Mouse (Mus musculus): ENCODE data around the gene 1110065P20Rik. TPM values are rescaled to one million over a fixed set of nuclear protein-coding genes. Genes with fewer than 3 reads are reported as not detected.
A peak's percentile ranks its signal among the peaks of the same experiment; 100 is the strongest.

The 1110065P20Rik gene
- polyA plus RNA-seq, 1 experiment = 31.4 TPM

- H3K36me3 ChIP-seq (ENCODE audit: control insufficient read depth, insufficient read depth, low read length) = peaks cover 40% of the 10 kb centered on the region
- H3K27me3 ChIP-seq (ENCODE audit: control insufficient read depth, insufficient read depth, low read length) = no peaks in the 10 kb centered on the region
- peak overlapping the region; percentile 100 for H3K27ac ChIP-seq (ENCODE audit: insufficient read depth, low read depth, low read length)
- peak overlapping the region; percentile 97 for H3K4me3 ChIP-seq (ENCODE audit: low read depth, low read length)
- peaks cover 22% of the 10 kb centered on the region; the same call in 1 of the 2 replicates for H3K4me1 ChIP-seq (ENCODE audit: control insufficient read depth, insufficient read depth, insufficient read length, low read length)
- TF ChIP-seq POLR2A (IDR thresholded peaks at IDR 0.05; ENCODE audit: low read depth, low read length) (peak; percentile 42; the same call in 1 of the 2 replicates), CTCF (IDR thresholded peaks at IDR 0.05; ENCODE audit: extremely low read depth, insufficient read length, insufficient replicate concordance, low read depth, low read length) (no peak)
- WGBS = under 1% methylated on average over 53 of the region's 53 CpGs
These were observed 48.4 kb downstream of the 1110065P20Rik start for GRCm38 (mm10) chr4:124802309-124803260.

DNA sequence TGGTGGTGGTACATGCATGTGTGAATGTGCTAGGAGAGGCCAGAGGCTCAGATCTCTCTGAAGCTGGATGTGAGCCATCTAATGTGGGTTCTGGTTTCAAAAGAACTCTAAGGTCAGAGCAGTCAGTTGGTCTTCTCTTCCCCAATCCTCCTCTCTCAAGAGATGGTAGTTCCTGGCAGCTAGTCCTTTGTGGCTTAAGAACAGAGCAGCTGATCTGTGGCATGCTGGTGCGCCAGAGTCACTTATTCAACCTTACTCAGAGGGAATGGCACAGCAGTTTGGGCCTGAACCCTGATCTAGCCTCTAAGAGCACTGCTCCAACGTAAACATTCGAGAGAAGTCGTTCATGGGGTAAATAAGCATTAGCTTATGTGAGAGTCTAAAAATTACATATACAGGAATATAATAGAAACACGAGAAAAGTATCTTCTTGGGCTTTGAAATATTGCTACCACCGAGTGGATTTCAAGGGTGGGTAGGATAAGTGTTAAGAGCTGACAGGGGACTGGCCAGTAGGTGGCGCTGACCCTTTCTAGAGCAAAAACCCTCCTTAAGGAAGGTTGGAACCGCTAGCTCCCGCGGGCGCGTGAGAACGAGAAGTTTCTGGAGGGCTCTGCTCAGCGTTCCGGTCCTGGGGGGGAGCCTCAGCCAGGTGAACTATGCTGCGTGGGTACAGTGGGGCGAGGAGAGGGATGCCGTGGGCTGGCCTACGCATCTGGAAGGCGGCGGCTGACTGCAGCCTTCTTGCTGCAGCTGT is 49.3 kb downstream of the 1110065P20Rik start, which contains the start of gene Mtf1:
Gene Mtf1 (plus strand): TSS at position 553 of the 757 bp plus-strand sequence.
- no peaks in the 10 kb centered on the region for H3K27me3 ChIP-seq (ENCODE audit: control insufficient read depth, insufficient read depth, low read length)
- H3K36me3 ChIP-seq (ENCODE audit: control insufficient read depth, insufficient read depth, low read length) = peaks cover 43% of the 10 kb centered on the region
- peaks cover 15% of the 10 kb centered on the region; the same call in 1 of the 2 replicates for H3K4me1 ChIP-seq (ENCODE audit: control insufficient read depth, insufficient read depth, insufficient read length, low read length)
- no peak for TF ChIP-seq POLR2A (IDR thresholded peaks at IDR 0.05; ENCODE audit: low read depth, low read length)
- TF ChIP-seq CTCF (IDR thresholded peaks at IDR 0.05; ENCODE audit: extremely low read depth, insufficient read length, insufficient replicate concordance, low read depth, low read length) = peak; percentile 82
- WGBS = 3% methylated on average over 21 of the region's 21 CpGs
- peak within 1 kb of the TSS; percentile 97 for H3K4me3 ChIP-seq (ENCODE audit: low read depth, low read length)
- peak within 1 kb of the TSS; percentile 100 for H3K27ac ChIP-seq (ENCODE audit: insufficient read depth, low read depth, low read length)

Other genes starting within 250 kb of the 1110065P20Rik start
- gene 3100002H09Rik, start 240.4 kb downstream of the 1110065P20Rik start, polyA plus RNA-seq (2012; rRNA removed) = not detected in 2 replicates
- 0.04 and 0.09 TPM in 2 replicates for gene Pou3f1, start 194.4 kb downstream of the 1110065P20Rik start, polyA plus RNA-seq (2012; rRNA removed)
- gene Utp11, start 157.6 kb downstream of the 1110065P20Rik start, polyA plus RNA-seq (2012; rRNA removed) = 0.57 and 0.85 TPM in 2 replicates
- gene Fhl3, start 150.5 kb downstream of the 1110065P20Rik start, polyA plus RNA-seq (2012; rRNA removed) = 6.8 and 9.2 TPM in 2 replicates
- 3.3 and 7.2 TPM in 2 replicates for gene Sf3a3, start 136.4 kb downstream of the 1110065P20Rik start, polyA plus RNA-seq (2012; rRNA removed)
- 21.8 and 26.7 TPM in 2 replicates for gene Inpp5b, start 109.3 kb downstream of the 1110065P20Rik start, polyA plus RNA-seq (2012; rRNA removed)
- 2.8 and 12.4 TPM in 2 replicates for gene Mtf1, start 49.1 kb downstream of the 1110065P20Rik start, polyA plus RNA-seq (2012; rRNA removed)
- gene Yrdc, start 517 bp downstream of the 1110065P20Rik start, polyA plus RNA-seq (2012; rRNA removed) = 22.4 and 24.3 TPM in 2 replicates
- gene Maneal, start 11.0 kb upstream of the 1110065P20Rik start, polyA plus RNA-seq (2012; rRNA removed) = 0.25 and 0.33 TPM in 2 replicates
- not detected in 2 replicates for gene Epha10, start 29.7 kb upstream of the 1110065P20Rik start, polyA plus RNA-seq (2012; rRNA removed)
- 5.2 and 7.1 TPM in 2 replicates for gene 9930104L06Rik, start 85.9 kb upstream of the 1110065P20Rik start, polyA plus RNA-seq (2012; rRNA removed)
- 8.4 and 18.7 TPM in 2 replicates for gene Cdca8, start 88.1 kb upstream of the 1110065P20Rik start, polyA plus RNA-seq (2012; rRNA removed)
- 0.60 and 1.6 TPM in 2 replicates for gene Rspo1, start 135.2 kb upstream of the 1110065P20Rik start, polyA plus RNA-seq (2012; rRNA removed)
- gene Gnl2, start 165.4 kb upstream of the 1110065P20Rik start, polyA plus RNA-seq (2012; rRNA removed) = 1.5 and 3.5 TPM in 2 replicates
- not detected in 2 replicates for gene Dnali1, start 214.5 kb upstream of the 1110065P20Rik start, polyA plus RNA-seq (2012; rRNA removed)
- 4.2 and 6.2 TPM in 2 replicates for gene Snip1, start 215.5 kb upstream of the 1110065P20Rik start, polyA plus RNA-seq (2012; rRNA removed)
- gene Meaf6, start 233.9 kb upstream of the 1110065P20Rik start, polyA plus RNA-seq (2012; rRNA removed) = 3.5 and 9.1 TPM in 2 replicates